Mouse (Mus musculus): ENCODE data around the gene Carnmt1.

GRCm38 (mm10) chr19:18652592-18652991 is 18.0 kb upstream of the Carnmt1 start:
- TF ChIP-seq POLR2A (IDR thresholded peaks at IDR 0.05; ENCODE audit: low read depth, low read length) (no peak), CTCF (IDR thresholded peaks at IDR 0.05; ENCODE audit: extremely low read depth, insufficient read depth, insufficient read length, insufficient replicate concordance) (no peak)
